Mouse (Mus musculus) testis, adult 2 months (tissue): Measurements from ENCODE around the gene Hmga2.

ENCODE experiments used
- CTCF ChIP-seq: fragments of 200-500 bp; IDR thresholded peaks from 2 replicates; pipeline ENCODE4 v1.5.1; 2012; ENCODE audit warnings: low read depth, mild to moderate bottlenecking, inconsistent platforms, low read length, moderate library complexity; ENCODE audit not compliant: control insufficient read depth, insufficient read depth, insufficient replicate concordance
- POLR2A ChIP-seq: fragments of 200-500 bp; IDR thresholded peaks from 2 replicates; pipeline ENCODE4 v1.6.1; 2012; ENCODE audit warnings: low read depth, mild to moderate bottlenecking, inconsistent platforms, low read length, moderate library complexity; ENCODE audit not compliant: control insufficient read depth

GRCm38 (mm10) chr10:120423256-120423655, 53.0 kb downstream of the Hmga2 start:
- no peak for TF ChIP-seq POLR2A
- TF ChIP-seq CTCF = no peak
